Mouse (Mus musculus) megakaryocyte, embryonic 14.5 days (primary cell): Measurements from ENCODE around the gene Hist1h2bq.

Source experiments
- FLI1 ChIP-seq: IDR thresholded peaks from 2 replicates; pipeline ENCODE4 v1.6.1; 2012; ENCODE audit warnings: low read length, inconsistent platforms, mixed read lengths
- GATA1 ChIP-seq: IDR thresholded peaks from 3 replicates; pipeline ENCODE4 v1.6.1; 2012; ENCODE audit warnings: mixed read lengths, low read length, inconsistent platforms, borderline replicate concordance

GRCm38 (mm10) chr13:21789925-21790324 lies 20.1 kb downstream of the Hist1h2bq start:
- no peak for TF ChIP-seq FLI1
- no peak for TF ChIP-seq GATA1
